ENCODE assay signal across 8 mouse cellular contexts in the genomic region with DNA sequence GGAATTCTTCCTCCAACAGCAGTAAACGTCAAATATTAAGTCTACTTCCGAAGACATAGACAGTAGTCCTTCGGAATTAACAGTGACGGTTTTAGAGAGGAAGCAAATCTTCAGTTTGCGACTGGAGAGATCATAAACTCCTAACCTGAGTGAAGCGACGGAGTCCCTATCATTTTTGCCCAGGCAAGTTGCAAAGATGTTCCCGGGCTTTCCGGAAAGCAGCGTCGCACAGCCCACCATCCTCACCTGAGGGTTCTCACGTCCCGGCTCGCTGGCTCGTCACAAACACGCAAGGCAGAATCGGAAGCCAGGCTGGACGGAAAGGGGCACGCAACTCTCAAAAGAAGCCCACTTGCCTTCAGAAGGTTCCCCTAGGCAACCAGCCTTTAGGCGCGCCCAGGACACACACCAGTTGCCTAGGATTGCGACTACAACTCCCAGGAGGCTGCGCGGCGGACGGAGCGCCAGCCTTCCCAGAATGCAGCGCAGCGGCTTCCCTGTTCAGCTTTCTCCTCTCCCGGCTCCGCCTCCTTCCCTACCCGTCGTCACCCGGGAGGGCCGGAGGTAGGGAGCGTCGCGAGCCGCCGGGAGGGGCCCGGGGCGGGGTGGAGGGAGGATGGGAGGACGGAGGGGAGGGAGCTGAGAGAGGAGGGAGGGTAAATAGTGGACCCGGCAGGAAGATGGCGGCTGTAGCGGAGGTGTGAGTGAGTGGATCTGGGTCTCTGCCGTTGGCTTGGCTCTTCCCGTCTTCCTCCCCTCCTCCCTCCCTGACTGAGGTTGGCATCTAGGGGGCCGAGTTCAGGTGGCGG. TPM values are rescaled to one million over a fixed set of nuclear protein-coding genes. Genes with fewer than 3 reads are reported as not detected.
DNase-seq lines count a peak whose midpoint lies in the region; ATAC-seq and TF ChIP-seq lines count a peak whose summit lies in the region.

Gene Polk (minus strand): TSS at position 499 of the 809 bp plus-strand sequence.
Gene Col4a3bp (plus strand): TSS at position 538 of the 809 bp plus-strand sequence.

- under 1% methylated on average over 49 of the region's 50 CpGs for WGBS in forebrain, embryonic 15.5 days
- under 1% methylated on average over 49 of the region's 50 CpGs for WGBS in lung, adult 2 months

- ATAC-seq in forebrain, embryonic 15.5 days (replicated peaks) = peak; percentile 99
- peak; percentile 96 for ATAC-seq in neutrophil, adult 5-6 weeks (ENCODE audit: extremely low read depth, insufficient number of reproducible peaks, low FRiP score, poor library complexity, severe bottlenecking)

- peak; percentile 94 for DNase-seq in ES-E14 (ENCODE audit: low read depth, low spot score)
- peak; percentile 97 for DNase-seq in cerebellum, adult 11-12 months
- peak; percentile 96 for DNase-seq in heart, postnatal 25 days (ENCODE audit: low spot score)
- peak; percentile 97 to 99 for DNase-seq in layer of hippocampus, adult 18-20 months (ENCODE audit: low spot score in 2 of 2)
- DNase-seq in lung, adult 2 months = peak; percentile 96
- DNase-seq in thymus, adult 18-20 months = peak; percentile 93 to 95

- H3K36me3 ChIP-seq in ES-E14 (ENCODE audit: control insufficient read depth, insufficient read depth, low read length, poor library complexity, severe bottlenecking) = no peaks in the 10 kb centered on the region
- no peaks in the 10 kb centered on the region for H3K36me3 ChIP-seq in forebrain, embryonic 15.5 days

- no peak for TF ChIP-seq CTCF in lung, adult 2 months (IDR thresholded peaks at IDR 0.05; ENCODE audit: insufficient read depth, low read length)

- peak within 1 kb of the TSS; percentile 1; the same call in 1 of the 2 replicates for H3K27ac ChIP-seq in ES-E14 (ENCODE audit: insufficient read depth, low read depth, low read length, poor library complexity, severe bottlenecking)
- peak within 1 kb of the TSS; percentile 94 for H3K27ac ChIP-seq in forebrain, embryonic 15.5 days (replicated peaks)

- H3K9ac ChIP-seq in ES-E14 (ENCODE audit: insufficient read depth, low read depth, low read length, poor library complexity, severe bottlenecking) = peak within 1 kb of the TSS; percentile 80
- H3K9ac ChIP-seq in forebrain, embryonic 15.5 days (replicated peaks) = peak within 1 kb of the TSS; percentile 90

- H3K4me1 ChIP-seq in ES-E14 (ENCODE audit: control insufficient read depth in 2 of 2, insufficient read depth in 2 of 2, low read length in 2 of 2, poor library complexity in 1 of 2) = peaks cover 0 to 6% of the 10 kb centered on the region in 2 experiments; a peak in 1 of 4 replicates
- H3K4me1 ChIP-seq in forebrain, embryonic 15.5 days = peaks cover 15% of the 10 kb centered on the region
- peaks cover 4% of the 10 kb centered on the region; the same call in 1 of the 2 replicates for H3K4me1 ChIP-seq in lung, adult 2 months (ENCODE audit: control insufficient read depth, insufficient read depth, low read length)

- no peaks in the 10 kb centered on the region for H3K9me3 ChIP-seq in ES-E14 (ENCODE audit: control insufficient read depth, insufficient read depth, low read depth, low read length)
- no peaks in the 10 kb centered on the region for H3K9me3 ChIP-seq in forebrain, embryonic 15.5 days

- in situ Hi-C loops in ES-E14 (cut with MboI; ENCODE audit: low sequenced_read_pairs in 2 of 2, unreplicated experiment in 2 of 2) = no loop called here

- H3K4me3 ChIP-seq in ES-E14 (ENCODE audit: insufficient read depth in 1 of 2, low read depth in 1 of 2, low read length in 2 of 2, poor library complexity in 1 of 2, severe bottlenecking in 1 of 2) = peak within 1 kb of the TSS; percentile 78 to 94
- H3K4me3 ChIP-seq in forebrain, embryonic 15.5 days = peak within 1 kb of the TSS; percentile 92
- H3K4me3 ChIP-seq in lung, adult 2 months (replicated peaks; ENCODE audit: extremely low read depth, low read depth, low read length) = peak within 1 kb of the TSS; percentile 97

- H3K4me2 ChIP-seq in forebrain, embryonic 15.5 days (replicated peaks) = peak within 1 kb of the TSS; percentile 71

- H3K27me3 ChIP-seq in forebrain, embryonic 15.5 days = no peaks in the 10 kb centered on the region

- peak; percentile 97 for TF ChIP-seq POLR2A in lung, adult 2 months (IDR thresholded peaks at IDR 0.05; ENCODE audit: borderline replicate concordance, extremely low read depth, low read depth, low read length)

- intact Hi-C loops in heart, postnatal 25 days (cut with DNase I) = loop anchor here (2.0 to 5.0 kb wide), 3 partner anchors 51 to 150 kb away; partner anchors contain the start of gene Hmgcr

TF ChIP-seq in ES-E14, 5 proteins besides CTCF, POLR2A, EP300 and RAD21:
- TF ChIP-seq HCFC1 (IDR thresholded peaks at IDR 0.05; ENCODE audit: borderline replicate concordance, insufficient read depth, low read length) (peak; percentile 93), ZC3H11A (IDR thresholded peaks at IDR 0.05; ENCODE audit: borderline replicate concordance, low read depth, low read length) (no peak)

RNA-seq across cellular contexts. Expression of gene Polk, which starts in this region (rescaled TPM):
- 23.7 and 26.3 TPM in 2 replicates for total RNA-seq in ES-E14 (2012; rRNA removed)
- 5.5 and 6.3 TPM in 2 replicates for polyA plus RNA-seq in forebrain, embryonic 15.5 days (2015; fragmentation: Nextera tagmentation; extraction: Ambion mirVana)
- 1 to 10 TPM; 5.6 to 5.9 TPM for total RNA-seq in heart, postnatal 25 days (2021)
- 10 to 100 TPM; 13.5 to 14.3 TPM for total RNA-seq in layer of hippocampus, adult 18-20 months (2021)
- polyA plus RNA-seq in lung, adult 2 months (2012; rRNA removed) = 1.7 and 3.6 TPM in 2 replicates
- 12.3 and 19.2 TPM in 2 replicates for total RNA-seq in neutrophil, adult 5-6 weeks (2017)

RNA-seq across cellular contexts. Expression of gene Col4a3bp, which starts in this region (rescaled TPM):
- total RNA-seq in ES-E14 (2012; rRNA removed) = 21.8 and 23.6 TPM in 2 replicates
- 7.3 and 7.6 TPM in 2 replicates for polyA plus RNA-seq in forebrain, embryonic 15.5 days (2015; fragmentation: Nextera tagmentation; extraction: Ambion mirVana)
- 10 to 100 TPM; 35.8 to 41.1 TPM for total RNA-seq in heart, postnatal 25 days (2021)
- total RNA-seq in layer of hippocampus, adult 18-20 months (2021) = 10 to 100 TPM; 65.4 to 73.8 TPM
- 15.2 and 21.4 TPM in 2 replicates for polyA plus RNA-seq in lung, adult 2 months (2012; rRNA removed)
- total RNA-seq in neutrophil, adult 5-6 weeks (2017) = 90.4 and 96.4 TPM in 2 replicates

Comparison
In these comparisons a context has a peak if more than half of its experiments do, and no peak if none do; other contexts are left out.
1. Peak in every context shown above with its lines: DNase-seq, ATAC-seq, H3K4me3 ChIP-seq and H3K27ac ChIP-seq.